Mouse (Mus musculus) liver, adult 2 months (tissue): ENCODE data around the gene Psmb9. TPM values are rescaled to one million over a fixed set of nuclear protein-coding genes. Genes with fewer than 3 reads are reported as not detected.
A peak's percentile ranks its signal among the peaks of the same experiment; 100 is the strongest.

ENCODE experiments used
- DNase-seq: peaks from one replicate; pipeline ENCODE4 v3.0.0-alpha.2; 2011; ENCODE audit warnings: low read depth, low spot score; ENCODE audit errors: extremely low read depth
- H3K27ac ChIP-seq: fragments of 200-500 bp; replicated peaks from 2 replicates; pipeline ENCODE4 v1.5.1; 2012; ENCODE audit warnings: low read depth, mild to moderate bottlenecking, control low read depth, inconsistent platforms, low read length; ENCODE audit not compliant: insufficient read depth
- H3K27me3 ChIP-seq: fragments of 200-500 bp; 2 replicates; pipeline ENCODE4 v1.6.1; 2012; ENCODE audit warnings: mild to moderate bottlenecking, moderate library complexity, low read length, inconsistent platforms; ENCODE audit not compliant: control insufficient read depth, insufficient read depth
- H3K36me3 ChIP-seq: fragments of 200-500 bp; 2 replicates; pipeline ENCODE4 v1.6.1; 2012; ENCODE audit warnings: low read length, inconsistent platforms; ENCODE audit not compliant: control insufficient read depth, insufficient read depth
- H3K4me1 ChIP-seq: fragments of 200-500 bp; 2 replicates; pipeline ENCODE4 v1.6.1; 2011; ENCODE audit warnings: low read length; ENCODE audit not compliant: control insufficient read depth, insufficient read depth
- H3K4me3 ChIP-seq: fragments of 200-500 bp; 2 replicates; pipeline ENCODE4 v1.5.1; 2011; ENCODE audit warnings: low read depth, mild to moderate bottlenecking, control low read depth, low read length, moderate library complexity; ENCODE audit not compliant: insufficient read depth
- H3K79me2 ChIP-seq: fragments of 200-500 bp; 2 replicates; pipeline ENCODE4 v1.6.1; 2012; ENCODE audit warnings: inconsistent platforms, mild to moderate bottlenecking, low read length, moderate library complexity; ENCODE audit not compliant: control insufficient read depth, insufficient read depth
- H3K9ac ChIP-seq: fragments of 200-500 bp; 2 replicates; pipeline ENCODE4 v1.6.1; 2012; ENCODE audit warnings: low read depth, mild to moderate bottlenecking, control low read depth, inconsistent platforms, low read length
- CTCF ChIP-seq: fragments of 200-500 bp; IDR thresholded peaks from 2 replicates; pipeline ENCODE4 v1.5.1; 2011; ENCODE audit warnings: low read depth, low read length, control low read depth
- POLR2A ChIP-seq: fragments of 200-500 bp; IDR thresholded peaks from 2 replicates; pipeline ENCODE4 v1.6.1; 2011; ENCODE audit warnings: low read length, control low read depth; ENCODE audit not compliant: insufficient read depth; ENCODE audit errors: extremely low read depth
- WGBS: fragments of 180-500 bp; shearing (Covaris S2); methylation state at CpG from one replicate; pipeline ENCODE4 v1.1.7; 2018; 5-methylcytosine and 5-hydroxymethylcytosine counted together
- polyA plus RNA-seq: library from polyadenylated mRNA; depleted of rRNA; stranded (reverse); fragments of >200 nt; gene quantifications from 2 replicates; pipeline ENCODE4 v1.2.3, GENCODE M21; 2012
- total RNA-seq: library from RNA; depleted of rRNA; stranded (reverse); fragments of >200 nt; gene quantifications from 2 replicates; pipeline ENCODE4 v1.2.3, GENCODE M21; 2014

Gene Psmb9
- total and polyA plus RNA-seq, 2 experiments, result 38.0 to 38.1 TPM

DNA sequence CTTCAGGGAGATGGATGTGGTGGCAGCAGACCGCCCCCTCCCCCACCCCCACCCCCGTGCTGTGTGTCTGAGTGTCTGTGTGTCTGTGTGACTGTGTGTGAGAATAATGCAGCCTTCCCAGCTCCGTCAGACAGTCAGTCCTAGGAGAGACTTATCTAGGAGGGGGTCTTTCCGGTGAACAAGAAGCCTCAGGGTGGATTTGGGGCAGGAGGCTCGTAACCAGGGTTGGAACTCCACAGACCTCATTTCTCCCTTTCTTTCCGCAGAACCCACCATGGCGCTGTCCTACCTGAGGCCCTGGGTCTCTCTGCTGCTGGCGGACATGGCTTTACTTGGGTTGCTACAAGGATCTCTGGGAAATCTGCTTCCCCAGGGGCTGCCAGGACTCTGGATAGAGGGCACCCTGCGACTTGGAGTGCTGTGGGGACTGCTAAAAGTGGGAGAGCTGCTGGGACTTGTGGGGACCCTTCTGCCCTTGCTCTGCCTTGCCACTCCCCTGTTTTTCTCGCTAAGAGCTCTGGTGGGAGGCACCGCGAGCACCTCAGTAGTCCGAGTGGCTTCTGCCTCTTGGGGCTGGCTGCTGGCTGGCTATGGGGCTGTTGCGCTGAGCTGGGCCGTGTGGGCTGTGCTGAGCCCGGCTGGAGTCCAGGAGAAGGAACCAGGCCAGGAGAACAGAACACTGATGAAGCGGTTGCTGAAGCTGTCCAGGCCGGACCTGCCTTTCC lies 17.6 kb upstream of the Psmb9 start:
- TF ChIP-seq CTCF (no peak), POLR2A (no peak)
- peak overlapping the region; percentile 90 for H3K9ac ChIP-seq

DNA sequence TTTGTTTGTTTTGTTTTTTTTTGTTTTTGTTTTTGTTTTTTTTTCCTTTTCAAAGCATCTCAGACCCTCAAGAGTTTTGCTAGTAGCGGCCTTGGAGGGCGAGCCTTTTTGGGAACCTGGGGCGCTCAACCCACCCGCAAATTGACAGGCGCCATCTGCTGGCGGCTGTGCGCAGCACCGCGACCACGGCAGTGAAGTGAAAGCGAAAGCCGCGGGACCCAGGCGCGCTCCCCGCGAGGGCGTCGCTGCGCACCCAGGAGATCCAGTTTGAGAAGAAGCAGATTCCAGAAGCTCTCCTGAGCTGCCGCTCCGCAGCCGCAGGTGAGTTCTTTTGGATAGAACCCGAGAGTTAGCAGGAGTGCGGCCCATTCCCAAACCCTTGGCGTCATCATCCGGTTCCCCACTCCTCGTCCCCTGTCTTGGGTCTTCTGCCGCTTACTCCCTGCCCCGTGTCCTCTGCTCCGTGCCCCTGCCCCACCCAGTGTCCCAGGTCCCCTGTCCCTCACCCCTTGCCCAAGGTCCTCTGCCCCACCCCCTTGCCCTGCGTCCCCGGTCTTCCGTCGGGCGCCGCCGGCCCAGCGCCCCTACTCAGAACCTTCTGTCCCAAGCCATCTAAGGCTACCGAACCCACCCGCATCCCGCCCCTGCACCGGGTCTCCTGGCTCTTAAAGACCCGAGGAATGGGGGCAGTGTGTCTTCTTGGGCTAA lies 16.9 kb upstream of the Psmb9 start:
- WGBS, result under 1% methylated on average over 44 of the region's 44 CpGs
- no peaks in the 10 kb centered on the region for H3K27me3 ChIP-seq

More for the DNA sequence above, 17.6 kb upstream of the Psmb9 start:
- Histone ChIP-seq H3K27me3 (no peaks in the 10 kb centered on the region), H3K36me3 (peaks cover 2% of the 10 kb centered on the region; the same call in 1 of the 2 replicates), H3K27ac (peak overlapping the region; percentile 29), H3K79me2 (no peaks in the 10 kb centered on the region), H3K4me3 (peak overlapping the region; percentile 95), H3K4me1 (peaks cover 6% of the 10 kb centered on the region; the same call in 1 of the 2 replicates)
- 48% methylated on average over 18 of the region's 18 CpGs for WGBS
- no peak for DNase-seq

GRCm38 (mm10) chr17:34203444-34203843 lies 15.9 kb upstream of the Psmb9 start, which contains the start of gene Tap2:
Gene Tap2 (plus strand): TSS chr17:34203527.
- H3K79me2 ChIP-seq, result no peaks in the 10 kb centered on the region
- peak within 1 kb of the TSS; percentile 95 for H3K4me3 ChIP-seq
- H3K9ac ChIP-seq, result peak within 1 kb of the TSS; percentile 90
- TF ChIP-seq CTCF (no peak), POLR2A (no peak)
- no peak within 1 kb of the TSS for H3K27ac ChIP-seq
- DNase-seq, result no peak
- H3K36me3 ChIP-seq, result peaks cover 2% of the 10 kb centered on the region; the same call in 1 of the 2 replicates
- peaks cover 6% of the 10 kb centered on the region; the same call in 1 of the 2 replicates for H3K4me1 ChIP-seq
- WGBS, result 85% methylated on average over 5 of the region's 5 CpGs
- no peaks in the 10 kb centered on the region for H3K27me3 ChIP-seq

More for the DNA sequence above, 16.9 kb upstream of the Psmb9 start:
- H3K4me3 ChIP-seq, result peak overlapping the region; percentile 95
- peaks cover 6% of the 10 kb centered on the region; the same call in 1 of the 2 replicates for H3K4me1 ChIP-seq
- peak overlapping the region; percentile 90 for H3K9ac ChIP-seq
- TF ChIP-seq POLR2A, result no peak
- peak; percentile 88 for TF ChIP-seq CTCF
- DNase-seq, result peak; percentile 46
- no peaks in the 10 kb centered on the region for H3K79me2 ChIP-seq
- H3K27ac ChIP-seq, result peak overlapping the region; percentile 21; the same call in 1 of the 2 replicates
- peaks cover 2% of the 10 kb centered on the region; the same call in 1 of the 2 replicates for H3K36me3 ChIP-seq

DNA sequence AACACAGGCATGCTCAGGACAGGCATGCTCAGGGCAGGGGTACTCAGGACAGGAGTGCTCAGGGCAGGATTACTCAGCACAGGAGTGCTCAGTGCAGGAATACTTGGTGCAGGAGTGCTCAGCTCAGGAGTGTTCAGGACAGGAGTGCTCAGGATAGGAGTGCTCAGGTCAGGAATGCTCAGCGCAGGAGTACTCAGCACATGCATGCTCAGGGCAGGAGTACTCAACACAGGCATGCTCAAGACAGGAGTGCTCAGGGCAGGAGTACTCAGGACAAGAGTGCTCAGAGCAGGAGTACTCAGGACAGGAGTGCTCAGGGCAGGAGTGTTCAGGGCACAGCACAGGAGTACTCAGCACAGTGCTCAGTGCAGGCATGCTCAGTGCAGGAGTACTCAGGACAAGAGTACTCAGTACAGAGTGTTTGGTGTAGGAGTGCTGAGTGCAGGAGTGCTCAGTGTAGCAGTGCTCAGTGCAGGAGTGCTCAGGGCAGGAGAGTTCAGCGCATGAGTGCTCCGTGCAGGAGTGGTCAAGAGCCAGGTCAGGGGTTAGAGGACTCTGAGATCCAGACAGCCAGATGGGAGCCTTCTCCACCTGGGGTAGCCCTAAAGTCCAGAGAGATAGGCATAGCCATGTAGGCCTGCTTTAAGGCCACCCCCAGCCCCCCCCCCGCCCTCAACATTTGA lies 15.3 kb upstream of the Psmb9 start:
- peaks cover 6% of the 10 kb centered on the region; the same call in 1 of the 2 replicates for H3K4me1 ChIP-seq
- H3K79me2 ChIP-seq, result no peaks in the 10 kb centered on the region
- TF ChIP-seq CTCF, result no peak
- TF ChIP-seq POLR2A, result no peak
- peaks cover 2% of the 10 kb centered on the region; the same call in 1 of the 2 replicates for H3K36me3 ChIP-seq
- no peak overlapping the region for H3K4me3 ChIP-seq
- no peaks in the 10 kb centered on the region for H3K27me3 ChIP-seq
- no peak overlapping the region for H3K9ac ChIP-seq
- 90% methylated on average over 4 of the region's 4 CpGs for WGBS
- no peak overlapping the region for H3K27ac ChIP-seq
- DNase-seq, result no peak

DNA sequence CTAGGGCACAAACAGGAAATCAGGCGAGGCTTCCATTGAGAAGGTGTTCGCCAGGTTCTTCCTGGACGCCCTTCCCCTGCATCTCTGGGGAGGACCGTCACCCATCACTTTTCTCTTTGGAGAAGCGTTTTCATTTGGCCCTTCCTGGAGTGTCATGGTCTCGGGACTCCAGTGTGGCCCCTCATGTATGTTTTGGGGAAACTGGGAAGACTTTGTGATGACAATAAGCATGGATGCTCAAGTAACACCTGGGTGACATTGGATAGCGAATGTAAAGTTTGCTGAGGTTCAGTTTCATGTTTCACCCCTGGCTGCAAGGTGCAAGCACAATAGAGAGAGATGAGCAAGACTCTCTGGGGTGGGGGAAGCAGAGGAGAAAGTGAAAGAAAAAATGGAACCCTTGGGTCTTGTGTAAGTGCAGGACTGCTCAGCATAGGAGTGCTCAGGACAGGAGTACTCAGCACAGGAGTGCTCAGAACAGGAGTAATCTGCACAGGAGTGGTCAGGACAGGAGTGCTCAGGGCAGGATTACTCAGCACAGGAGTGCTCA lies 14.0 kb upstream of the Psmb9 start:
- Histone ChIP-seq H3K27me3 (no peaks in the 10 kb centered on the region), H3K9ac (no peak overlapping the region), H3K79me2 (no peaks in the 10 kb centered on the region), H3K27ac (no peak overlapping the region), H3K4me1 (peaks cover 6% of the 10 kb centered on the region; the same call in 1 of the 2 replicates), H3K36me3 (peaks cover 2% of the 10 kb centered on the region; the same call in 1 of the 2 replicates), H3K4me3 (no peak overlapping the region)
- 92% methylated on average over 7 of the region's 7 CpGs for WGBS
- no peak for TF ChIP-seq CTCF
- TF ChIP-seq POLR2A, result no peak
- DNase-seq, result no peak
